Mouse (Mus musculus): ENCODE data around the gene Mdc1. TPM values are rescaled to one million over a fixed set of nuclear protein-coding genes. Genes with fewer than 3 reads are reported as not detected.

Mdc1 gene
- polyA plus RNA-seq, 1 experiment from 2014 or later, result 20.6 TPM

- no peak for ATAC-seq (ENCODE audit: low read depth)
- no peaks in the 10 kb centered on the region for H3K9me3 ChIP-seq (ENCODE audit: control insufficient read depth, low read length)
- H3K4me1 ChIP-seq (replicated peaks; ENCODE audit: control insufficient read depth, insufficient read depth, low read length), result peaks cover 9% of the 10 kb centered on the region
- 50% methylated on average over 2 of the region's 2 CpGs for WGBS
- H3K36me3 ChIP-seq (ENCODE audit: control insufficient read depth, insufficient read depth, low read length), result peaks cover 18% of the 10 kb centered on the region
- no peak overlapping the region for H3K4me3 ChIP-seq (ENCODE audit: low read length)
- no peak overlapping the region for H3K27ac ChIP-seq (ENCODE audit: low read length)
- H3K27me3 ChIP-seq (ENCODE audit: control insufficient read depth, insufficient read depth, low read depth, low read length), result no peaks in the 10 kb centered on the region
- H3K4me2 ChIP-seq (ENCODE audit: low read depth, low read length), result no peak overlapping the region
- H3K9ac ChIP-seq (ENCODE audit: low read length), result no peak overlapping the region
These were observed 18.5 kb downstream of the Mdc1 start for GRCm38 (mm10) chr17:35859835-35860234.

GRCm38 (mm10) chr17:35860831-35861197 is 19.5 kb downstream of the Mdc1 start:
- peak; percentile 9 for ATAC-seq (ENCODE audit: low read depth)

GRCm38 (mm10) chr17:35861198-35861857 is 20.0 kb downstream of the Mdc1 start, which contains the start of gene Nrm:
Gene Nrm (plus strand): TSS chr17:35861318.
- Histone ChIP-seq H3K27me3 (ENCODE audit: control insufficient read depth, insufficient read depth, low read depth, low read length) (no peaks in the 10 kb centered on the region), H3K27ac (ENCODE audit: low read length) (peak within 1 kb of the TSS; percentile 96), H3K4me1 (replicated peaks; ENCODE audit: control insufficient read depth, insufficient read depth, low read length) (peaks cover 13% of the 10 kb centered on the region), H3K4me3 (ENCODE audit: low read length) (peak within 1 kb of the TSS; percentile 88), H3K36me3 (ENCODE audit: control insufficient read depth, insufficient read depth, low read length) (peaks cover 15% of the 10 kb centered on the region), H3K9me3 (ENCODE audit: control insufficient read depth, low read length) (no peaks in the 10 kb centered on the region), H3K9ac (ENCODE audit: low read length) (peak within 1 kb of the TSS; percentile 81), H3K4me2 (ENCODE audit: low read depth, low read length) (peak within 1 kb of the TSS; percentile 78)
- under 1% methylated on average over 47 of the region's 47 CpGs for WGBS
- ATAC-seq (ENCODE audit: low read depth), result peak; percentile 91

More at GRCm38 (mm10) chr17:35860831-35861197, 19.5 kb downstream of the Mdc1 start:
- Histone ChIP-seq H3K4me3 (ENCODE audit: low read length) (peak overlapping the region; percentile 88), H3K36me3 (ENCODE audit: control insufficient read depth, insufficient read depth, low read length) (peaks cover 18% of the 10 kb centered on the region), H3K9ac (ENCODE audit: low read length) (peak overlapping the region; percentile 81), H3K4me2 (ENCODE audit: low read depth, low read length) (peak overlapping the region; percentile 78), H3K9me3 (ENCODE audit: control insufficient read depth, low read length) (no peaks in the 10 kb centered on the region), H3K27ac (ENCODE audit: low read length) (peak overlapping the region; percentile 96), H3K4me1 (replicated peaks; ENCODE audit: control insufficient read depth, insufficient read depth, low read length) (peaks cover 13% of the 10 kb centered on the region), H3K27me3 (ENCODE audit: control insufficient read depth, insufficient read depth, low read depth, low read length) (no peaks in the 10 kb centered on the region)
- WGBS, result 3% methylated on average over 12 of the region's 12 CpGs

- ATAC-seq (ENCODE audit: low read depth), result no peak
- Histone ChIP-seq H3K27ac (ENCODE audit: low read length) (peak overlapping the region; percentile 99), H3K4me2 (ENCODE audit: low read depth, low read length) (peak overlapping the region; percentile 94), H3K27me3 (ENCODE audit: control insufficient read depth, insufficient read depth, low read depth, low read length) (no peaks in the 10 kb centered on the region), H3K4me1 (replicated peaks; ENCODE audit: control insufficient read depth, insufficient read depth, low read length) (peaks cover 31% of the 10 kb centered on the region), H3K36me3 (ENCODE audit: control insufficient read depth, insufficient read depth, low read length) (no peaks in the 10 kb centered on the region), H3K4me3 (ENCODE audit: low read length) (peak overlapping the region; percentile 66), H3K9ac (ENCODE audit: low read length) (peak overlapping the region; percentile 81), H3K9me3 (ENCODE audit: control insufficient read depth, low read length) (no peaks in the 10 kb centered on the region)
- 29% methylated on average over 10 of the region's 10 CpGs for WGBS
These were observed 23.6 kb downstream of the Mdc1 start for GRCm38 (mm10) chr17:35864832-35865353.

- WGBS, result under 1% methylated on average over 45 of the region's 48 CpGs
- Histone ChIP-seq H3K9me3 (ENCODE audit: control insufficient read depth, low read length) (no peaks in the 10 kb centered on the region), H3K36me3 (ENCODE audit: control insufficient read depth, insufficient read depth, low read length) (no peaks in the 10 kb centered on the region), H3K4me1 (replicated peaks; ENCODE audit: control insufficient read depth, insufficient read depth, low read length) (peaks cover 36% of the 10 kb centered on the region), H3K9ac (ENCODE audit: low read length) (peak within 1 kb of the TSS; percentile 81), H3K4me3 (ENCODE audit: low read length) (peak within 1 kb of the TSS; percentile 66), H3K27me3 (ENCODE audit: control insufficient read depth, insufficient read depth, low read depth, low read length) (no peaks in the 10 kb centered on the region), H3K27ac (ENCODE audit: low read length) (peak within 1 kb of the TSS; percentile 99), H3K4me2 (ENCODE audit: low read depth, low read length) (peak within 1 kb of the TSS; percentile 94)
- ATAC-seq (ENCODE audit: low read depth), result peak; percentile 75
These were observed 24.4 kb downstream of the Mdc1 start, which contains the start of gene Ppp1r18 for GRCm38 (mm10) chr17:35865481-35866280. Gene Ppp1r18 (plus strand): TSS chr17:35865593.

- Histone ChIP-seq H3K9ac (ENCODE audit: low read length) (peak overlapping the region; percentile 81), H3K4me3 (ENCODE audit: low read length) (peak overlapping the region; percentile 66), H3K4me1 (replicated peaks; ENCODE audit: control insufficient read depth, insufficient read depth, low read length) (peaks cover 36% of the 10 kb centered on the region), H3K27me3 (ENCODE audit: control insufficient read depth, insufficient read depth, low read depth, low read length) (no peaks in the 10 kb centered on the region), H3K9me3 (ENCODE audit: control insufficient read depth, low read length) (0 out of 2 replicates have a peak, but pooled peaks cover 1% of the 10 kb centered on the region), H3K27ac (ENCODE audit: low read length) (peak overlapping the region; percentile 99), H3K4me2 (ENCODE audit: low read depth, low read length) (peak overlapping the region; percentile 94), H3K36me3 (ENCODE audit: control insufficient read depth, insufficient read depth, low read length) (peaks cover 3% of the 10 kb centered on the region; the same call in 1 of the 2 replicates)
- under 1% methylated on average over 38 of the region's 38 CpGs for WGBS
- ATAC-seq (ENCODE audit: low read depth), result peak; percentile 60
These were observed 25.0 kb downstream of the Mdc1 start for GRCm38 (mm10) chr17:35866281-35866831.

- ATAC-seq (ENCODE audit: low read depth), result no peak
- WGBS, result 8% methylated on average over 26 of the region's 26 CpGs
- Histone ChIP-seq H3K27ac (ENCODE audit: low read length) (peak overlapping the region; percentile 99), H3K4me2 (ENCODE audit: low read depth, low read length) (peak overlapping the region; percentile 94), H3K9me3 (ENCODE audit: control insufficient read depth, low read length) (0 out of 2 replicates have a peak, but pooled peaks cover 2% of the 10 kb centered on the region), H3K9ac (ENCODE audit: low read length) (peak overlapping the region; percentile 81), H3K36me3 (ENCODE audit: control insufficient read depth, insufficient read depth, low read length) (peaks cover 5% of the 10 kb centered on the region; the same call in 1 of the 2 replicates), H3K27me3 (ENCODE audit: control insufficient read depth, insufficient read depth, low read depth, low read length) (no peaks in the 10 kb centered on the region), H3K4me3 (ENCODE audit: low read length) (peak overlapping the region; percentile 66), H3K4me1 (replicated peaks; ENCODE audit: control insufficient read depth, insufficient read depth, low read length) (peaks cover 33% of the 10 kb centered on the region)
These were observed 25.9 kb downstream of the Mdc1 start for GRCm38 (mm10) chr17:35866911-35867890.

- 15% methylated on average over 17 of the region's 17 CpGs for WGBS
- ATAC-seq (ENCODE audit: low read depth), result no peak
- peak overlapping the region; percentile 81 for H3K9ac ChIP-seq (ENCODE audit: low read length)
These were observed 27.0 kb downstream of the Mdc1 start for GRCm38 (mm10) chr17:35868165-35868820.

More at GRCm38 (mm10) chr17:35868165-35868820, 27.0 kb downstream of the Mdc1 start:
- H3K4me3 ChIP-seq (ENCODE audit: low read length), result peak overlapping the region; percentile 66
- peaks cover 5% of the 10 kb centered on the region; the same call in 1 of the 2 replicates for H3K36me3 ChIP-seq (ENCODE audit: control insufficient read depth, insufficient read depth, low read length)
- H3K4me1 ChIP-seq (replicated peaks; ENCODE audit: control insufficient read depth, insufficient read depth, low read length), result peaks cover 33% of the 10 kb centered on the region
- no peaks in the 10 kb centered on the region for H3K27me3 ChIP-seq (ENCODE audit: control insufficient read depth, insufficient read depth, low read depth, low read length)
- peak overlapping the region; percentile 99 for H3K27ac ChIP-seq (ENCODE audit: low read length)
- H3K4me2 ChIP-seq (ENCODE audit: low read depth, low read length), result peak overlapping the region; percentile 94
- 0 out of 2 replicates have a peak, but pooled peaks cover 2% of the 10 kb centered on the region for H3K9me3 ChIP-seq (ENCODE audit: control insufficient read depth, low read length)
